Mouse (Mus musculus) embryo, embryonic 11 days (tissue): ENCODE measurements around the gene 2900011O08Rik.
A peak's percentile ranks its signal among the peaks of the same experiment; 100 is the strongest.
"Not testable (repeated sequence)": the region's sequence is repeated elsewhere in the genome, so short reads cannot be mapped to it uniquely, and the experiment has no call there.

Experiments
- DNase-seq: peaks from one replicate; pipeline ENCODE4 v3.0.0-alpha.2; 2015

Gene 2900011O08Rik

GRCm38 (mm10) chr16:14005266-14005665 lies 18.9 kb downstream of the 2900011O08Rik start:
- no peak for DNase-seq

- DNase-seq: no peak
Measured at GRCm38 (mm10) chr16:14008081-14008480, 21.7 kb downstream of the 2900011O08Rik start.

DNA sequence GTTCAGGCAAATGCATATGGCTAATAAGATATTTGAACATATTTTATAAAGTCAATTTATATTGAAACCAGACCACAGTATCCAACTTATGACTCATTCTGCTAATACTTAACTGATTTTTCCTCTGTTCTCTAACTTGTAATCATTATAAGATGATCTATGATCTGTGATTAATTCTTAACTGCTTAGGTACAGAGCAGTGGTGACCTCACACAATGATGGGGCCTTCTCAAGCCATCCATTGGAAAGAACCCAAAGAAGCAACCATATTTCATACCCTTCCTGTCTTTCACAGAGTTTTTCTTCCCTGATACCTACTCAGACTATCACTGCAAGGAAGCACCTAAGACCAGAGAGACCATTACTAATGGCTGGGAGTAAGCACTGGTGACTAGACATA lies 22.3 kb downstream of the 2900011O08Rik start:
- DNase-seq: no peak

- no peak for DNase-seq
Measured at GRCm38 (mm10) chr16:14009966-14010365, 23.6 kb downstream of the 2900011O08Rik start.

GRCm38 (mm10) chr16:14017306-14017705 lies 30.9 kb downstream of the 2900011O08Rik start:
- DNase-seq: no peak

DNA sequence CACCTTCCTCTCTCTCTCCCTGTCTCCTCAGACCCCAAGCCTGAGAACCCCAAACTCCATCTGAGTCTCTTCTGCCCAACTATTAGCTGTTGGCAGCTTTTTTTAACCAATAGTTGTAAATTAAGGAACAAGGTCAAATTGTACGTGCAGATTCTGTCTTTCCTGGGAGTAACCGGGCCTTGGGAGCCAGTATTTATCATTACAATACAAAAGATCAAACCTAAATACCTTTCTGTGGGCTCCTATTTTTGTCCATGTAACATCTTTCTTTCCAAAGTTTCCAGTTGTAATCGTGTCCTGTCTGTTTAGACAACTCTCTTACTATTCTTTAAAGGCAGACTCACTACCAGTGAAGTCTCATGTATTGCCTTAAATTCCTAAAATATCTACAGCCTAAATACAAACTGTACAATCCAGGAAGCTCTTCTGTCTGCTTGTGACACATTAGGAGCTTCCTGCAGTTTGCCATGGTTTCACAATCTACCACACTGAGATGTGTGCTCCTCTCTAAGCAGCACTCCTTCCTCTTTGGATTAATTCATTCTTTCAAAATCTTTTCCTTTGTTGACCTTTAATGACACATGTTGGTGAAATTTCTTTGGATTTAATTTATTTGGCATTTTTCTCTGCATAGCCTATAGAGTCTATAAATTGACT lies 34.9 kb downstream of the 2900011O08Rik start:
- no peak for DNase-seq

DNA sequence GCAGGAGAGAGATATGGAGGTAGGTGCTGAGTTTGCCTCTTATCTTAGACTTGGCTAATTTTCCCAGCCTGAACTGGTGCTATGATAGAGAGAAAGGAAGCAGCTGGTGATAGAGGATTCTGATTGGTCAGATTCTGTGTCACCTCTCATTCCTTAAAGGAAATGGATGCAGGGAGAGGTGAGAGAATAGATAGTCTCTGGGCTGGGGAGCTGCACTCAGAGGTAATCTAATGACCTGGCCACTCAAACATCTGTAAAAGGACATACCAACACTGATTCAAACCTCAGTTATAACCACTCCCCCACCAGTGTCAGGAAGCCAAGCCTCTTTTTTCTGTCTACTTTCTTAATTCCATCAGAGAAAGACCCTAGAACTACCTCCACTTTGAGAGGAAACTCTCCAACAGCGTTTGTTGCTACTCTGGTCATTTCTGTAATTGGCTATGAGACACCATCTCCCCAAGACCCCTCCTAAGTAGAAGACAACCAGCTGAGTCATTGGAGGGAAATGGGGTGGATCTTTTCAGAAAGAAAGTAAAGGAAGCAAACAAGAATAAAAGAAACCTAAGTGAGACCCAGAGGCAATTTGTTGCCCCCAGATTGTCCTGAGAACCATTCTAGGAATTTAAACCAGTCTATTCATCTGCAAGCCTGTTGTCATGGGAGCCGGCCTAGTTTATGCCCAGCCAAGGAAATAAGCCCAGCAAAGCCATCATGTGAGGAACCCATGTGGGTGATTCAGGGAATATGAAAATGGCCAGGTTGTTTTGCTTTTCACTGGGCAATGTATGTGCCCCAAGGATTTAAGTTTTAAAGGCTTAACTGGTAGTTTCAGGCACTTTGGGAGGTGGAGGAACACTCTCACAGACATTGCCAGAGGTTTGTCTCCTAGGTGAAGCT lies 38.9 kb downstream of the 2900011O08Rik start:
- DNase-seq: no peak

DNA sequence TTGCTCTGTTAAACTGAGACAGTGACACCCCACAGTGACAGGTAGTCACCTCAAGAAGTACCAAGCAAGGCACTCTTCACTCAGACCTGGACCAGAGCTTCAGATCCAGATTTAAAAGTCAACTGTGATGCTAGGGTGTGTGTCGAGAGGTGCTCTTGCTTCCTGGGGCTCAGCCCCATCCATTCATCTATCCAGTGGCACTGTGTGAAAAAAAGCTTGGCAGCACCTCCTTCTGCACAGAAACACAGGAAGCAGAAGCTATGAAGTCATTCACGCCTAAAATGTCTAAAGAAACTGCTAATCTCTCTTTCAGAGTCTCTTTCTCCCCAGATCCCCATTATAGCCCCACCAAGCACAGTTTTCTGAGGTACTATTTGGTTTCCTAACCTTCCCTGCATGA lies 42.7 kb downstream of the 2900011O08Rik start:
- no peak for DNase-seq

GRCm38 (mm10) chr16:14029851-14030250 lies 43.4 kb downstream of the 2900011O08Rik start:
- DNase-seq: no peak

GRCm38 (mm10) chr16:14030650-14031049 lies 44.2 kb downstream of the 2900011O08Rik start:
- DNase-seq: no peak

DNA sequence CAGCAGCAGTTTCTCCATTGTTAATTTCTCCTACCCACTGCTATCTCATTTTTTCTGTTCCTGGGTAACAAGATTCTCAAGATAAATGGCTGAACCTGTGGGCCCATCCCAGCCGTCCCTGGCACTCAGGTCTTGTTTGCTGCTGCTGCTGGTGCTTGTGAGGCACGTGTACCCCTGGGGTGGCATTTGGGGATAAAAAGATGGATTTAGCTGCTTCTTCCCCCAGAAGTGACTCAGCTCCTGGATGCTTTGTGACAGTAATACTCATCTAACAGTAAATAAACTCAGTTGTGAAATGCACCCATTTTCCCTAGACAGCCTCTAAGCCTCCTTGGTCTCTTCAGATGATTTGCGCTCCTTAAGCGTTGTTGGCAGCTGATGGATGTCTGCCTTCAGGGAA lies 46.7 kb downstream of the 2900011O08Rik start:
- DNase-seq: no peak

DNA sequence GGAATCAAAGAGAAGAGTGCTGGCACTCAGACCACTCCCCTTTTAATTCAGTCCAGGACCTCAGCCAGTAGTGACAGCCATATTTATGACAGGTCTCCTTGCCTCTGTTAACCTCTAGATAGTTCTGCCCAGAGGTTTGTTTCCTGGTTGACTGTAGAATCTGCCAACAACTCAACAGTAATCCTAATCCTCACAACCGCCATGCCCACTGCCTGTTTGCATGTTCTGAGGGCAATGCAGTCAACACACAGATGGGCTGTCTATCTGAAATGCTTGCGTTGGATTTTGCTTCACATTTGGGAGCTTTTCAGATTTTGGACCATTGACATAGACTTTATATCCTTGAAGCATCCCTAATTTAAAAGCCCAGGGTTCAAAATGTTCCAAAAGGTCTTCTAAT lies 56.0 kb downstream of the 2900011O08Rik start:
- no peak for DNase-seq

GRCm38 (mm10) chr16:14044695-14045094 lies 58.3 kb downstream of the 2900011O08Rik start:
- DNase-seq: no peak

DNA sequence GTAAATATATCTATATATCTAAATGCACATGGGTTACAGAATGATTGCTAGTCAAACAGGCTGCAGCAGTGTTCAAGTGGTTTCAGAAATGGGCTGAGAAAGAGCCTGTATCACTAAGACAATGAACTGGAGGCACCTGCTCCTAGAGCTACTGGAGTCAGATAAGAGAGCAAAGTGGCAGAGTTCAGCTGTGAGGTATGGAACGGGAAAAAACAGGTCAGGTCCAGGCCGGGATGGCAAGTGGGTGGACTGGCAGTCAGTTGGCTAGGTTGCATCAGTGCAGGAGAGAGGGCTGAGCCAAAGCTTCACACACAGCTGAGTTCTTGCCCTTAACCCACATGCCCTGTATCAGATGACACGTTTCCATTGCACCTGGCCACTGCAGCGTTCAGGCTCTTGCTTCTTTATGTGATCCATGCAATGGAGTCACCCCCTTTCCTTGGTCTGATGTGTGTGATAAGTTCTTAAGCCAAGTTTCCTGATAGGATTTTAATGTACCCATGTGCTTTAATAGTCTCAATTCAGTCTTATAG lies 59.9 kb downstream of the 2900011O08Rik start:
- no peak for DNase-seq

DNA sequence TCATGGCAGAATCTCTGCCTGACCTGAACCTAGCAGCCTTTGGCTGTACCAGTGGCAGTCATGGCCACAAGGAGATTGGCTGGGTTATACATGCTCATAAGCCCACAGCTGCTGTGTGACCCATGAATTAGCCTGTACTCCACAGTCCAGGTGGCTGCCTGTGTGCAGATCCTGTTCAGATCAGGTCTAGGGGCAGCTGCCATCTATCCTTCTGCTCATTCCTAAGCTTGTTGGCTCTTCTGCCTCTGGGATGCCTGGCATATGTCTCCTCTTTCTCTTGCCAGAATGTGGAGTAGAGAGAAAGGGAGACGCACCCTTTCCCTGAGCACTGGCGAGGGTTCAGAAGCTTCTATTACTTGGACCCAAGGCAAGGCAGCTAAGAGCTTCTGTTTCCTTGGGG lies 65.8 kb downstream of the 2900011O08Rik start:
- DNase-seq: no peak

GRCm38 (mm10) chr16:14053116-14053515 lies 66.7 kb downstream of the 2900011O08Rik start:
- DNase-seq: no peak

- DNase-seq: no peak
Measured at GRCm38 (mm10) chr16:14055271-14055670, 68.9 kb downstream of the 2900011O08Rik start.

DNA sequence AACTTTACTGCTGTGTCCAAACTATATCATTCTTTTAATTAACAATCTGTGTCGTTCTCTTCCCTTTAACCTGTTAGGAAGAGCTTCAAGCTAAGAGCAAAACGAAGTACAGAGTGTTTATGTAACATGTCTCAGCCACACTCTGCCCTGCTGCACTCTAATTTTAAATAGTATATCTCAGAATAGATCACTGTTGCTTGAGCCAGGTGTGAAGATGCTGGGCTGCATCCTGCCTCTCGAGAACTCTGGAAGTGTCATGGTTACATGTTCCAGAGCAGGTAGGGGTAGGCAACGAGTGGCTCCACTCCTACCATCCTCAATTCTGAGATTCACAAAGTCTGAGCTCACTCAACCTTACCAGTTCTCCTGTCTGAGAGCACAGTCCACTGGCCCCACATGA lies 70.3 kb downstream of the 2900011O08Rik start:
- DNase-seq: no peak

DNA sequence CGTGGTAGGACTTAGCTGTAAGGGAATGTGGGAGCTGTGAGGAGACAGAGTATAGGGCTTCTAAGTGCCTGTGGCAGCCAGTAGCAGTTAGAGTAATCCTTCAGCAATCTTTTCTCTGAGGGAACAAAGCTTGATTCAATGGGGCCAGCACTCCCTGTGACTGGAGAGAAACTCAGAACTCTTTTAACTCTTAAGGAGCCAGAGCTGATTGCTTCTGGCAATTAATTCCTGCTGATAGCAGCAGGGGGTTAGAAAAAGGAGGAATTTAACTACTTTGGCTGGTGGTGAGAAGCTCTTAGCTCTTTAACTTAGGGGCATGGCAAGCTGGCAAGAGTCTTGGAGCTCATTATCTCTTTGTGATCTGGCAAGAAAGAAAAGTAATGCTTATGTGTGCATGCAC lies 72.1 kb downstream of the 2900011O08Rik start:
- peak; percentile 10 for DNase-seq

DNA sequence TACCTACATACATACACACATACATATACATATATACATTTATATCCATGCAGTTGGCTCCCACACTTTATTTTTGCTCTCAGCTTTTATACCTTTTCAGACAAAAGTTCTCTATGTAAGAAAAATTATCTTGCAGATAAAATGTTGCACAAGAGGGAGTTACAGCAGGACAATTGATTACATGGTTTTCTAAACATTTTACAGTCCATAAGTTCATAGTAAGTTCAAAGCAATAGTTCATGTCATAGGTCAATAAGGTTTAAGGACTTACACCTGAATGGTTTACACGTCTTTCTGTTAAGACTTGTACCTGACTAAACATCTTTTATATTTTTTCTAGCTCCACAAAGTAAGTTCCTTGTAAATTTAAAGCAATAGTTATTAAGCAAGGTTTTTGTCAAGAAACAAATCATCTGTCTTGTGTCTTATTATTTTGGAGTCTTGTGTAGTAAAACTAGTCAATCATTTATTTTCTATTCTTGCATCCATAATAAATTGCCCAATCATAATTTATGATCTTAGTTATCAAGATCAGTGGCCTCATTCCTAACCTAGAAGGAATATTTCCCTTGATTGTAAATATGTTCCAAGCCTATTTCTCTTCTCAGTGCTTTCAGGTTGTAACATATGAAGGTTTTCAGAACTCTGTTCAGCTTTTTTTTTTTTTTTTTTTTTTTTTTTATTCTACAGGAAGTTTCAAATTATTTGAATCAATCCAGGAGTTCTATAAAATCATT lies 72.9 kb downstream of the 2900011O08Rik start:
- DNase-seq: no peak

DNA sequence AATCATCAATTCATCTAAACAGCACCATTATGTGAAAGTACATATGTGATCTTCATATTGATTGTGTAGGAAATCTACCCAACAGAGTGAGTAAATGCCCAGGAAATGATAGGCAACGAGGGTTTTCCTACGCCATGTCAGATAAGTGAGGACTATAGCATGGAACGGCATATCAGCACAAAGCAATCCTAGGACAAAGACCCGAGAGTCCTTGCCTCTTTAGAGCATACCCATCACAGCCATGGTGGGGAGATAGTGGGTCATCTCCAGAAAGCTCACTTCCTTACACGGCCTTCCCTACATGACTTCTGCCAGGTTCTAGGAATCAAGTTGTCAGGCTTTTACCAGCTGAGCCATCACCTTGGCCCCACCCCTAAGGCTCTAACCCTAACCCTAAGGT lies 73.5 kb downstream of the 2900011O08Rik start:
- DNase-seq: no peak

- not testable (repeated sequence) for DNase-seq
Measured at GRCm38 (mm10) chr16:14066571-14066970, 80.2 kb downstream of the 2900011O08Rik start.

- not testable (repeated sequence) for DNase-seq
Measured at GRCm38 (mm10) chr16:14068701-14069100, 82.3 kb downstream of the 2900011O08Rik start.
